Mouse (Mus musculus): Measurements from ENCODE around the gene Gpa33. TPM values are rescaled to one million over a fixed set of nuclear protein-coding genes. Genes with fewer than 3 reads are reported as not detected.

The Gpa33 gene
- not detected for polyA plus RNA-seq (2017; shearing (Covaris generic))

DNA sequence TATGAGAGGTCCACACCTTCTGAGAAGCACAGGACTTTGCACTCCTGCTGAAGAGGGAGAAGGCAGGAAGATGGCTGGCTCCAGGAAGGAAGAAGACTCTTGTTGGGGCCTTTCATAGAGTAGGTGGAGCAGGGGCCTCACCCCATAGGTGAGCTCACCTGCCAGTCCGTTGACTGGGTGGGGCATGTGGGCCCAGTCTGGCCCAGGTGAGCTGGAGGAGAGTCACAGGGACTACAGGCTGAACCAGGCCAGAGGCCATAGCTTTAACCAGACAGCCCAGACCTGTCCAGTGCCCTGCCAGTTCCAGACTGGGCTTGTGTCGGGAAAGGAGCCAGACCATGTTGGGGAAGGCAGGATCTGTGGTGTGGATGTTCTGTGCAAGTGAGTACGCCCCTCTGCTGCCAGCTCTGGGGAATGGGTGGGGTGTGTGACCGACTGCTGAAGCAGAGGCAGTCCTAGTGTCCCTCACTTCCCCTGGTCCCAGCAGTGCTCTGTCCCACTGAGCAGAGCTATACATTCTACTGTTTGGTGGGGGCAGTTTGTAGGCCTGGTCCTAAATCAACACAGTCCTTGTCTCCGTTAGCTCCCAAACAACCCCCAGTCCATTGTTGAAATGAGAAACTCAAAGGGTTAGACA is at the start of gene Gpa33:
Gpa33 (plus strand) TSS at position 15 of the 637 bp plus-strand sequence.

DNA sequence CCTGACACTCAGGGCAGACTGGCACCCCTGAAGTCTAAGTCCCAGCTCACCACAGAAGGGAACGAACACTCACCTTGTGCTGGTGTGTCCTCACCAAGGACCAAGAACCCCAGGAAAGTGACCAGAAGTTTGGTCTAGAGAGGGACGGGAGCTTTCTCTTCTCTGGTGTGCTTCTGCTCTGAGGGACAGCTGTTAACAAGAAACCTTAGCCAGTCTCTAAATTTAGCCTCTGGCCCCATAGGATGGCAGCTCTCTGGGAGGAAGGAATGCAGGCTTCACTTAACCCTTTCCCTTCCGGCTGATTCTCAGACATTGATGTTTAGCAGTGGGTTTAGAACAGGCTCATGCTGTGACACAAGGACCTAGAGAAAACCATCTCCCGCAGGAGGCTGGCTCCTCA is 2.3 kb upstream of the Gpa33 start, which contains the start of gene Dusp27:
Dusp27 (minus strand) TSS at position 204 of the 400 bp plus-strand sequence.

Other genes with a start within 250 kb of the Gpa33 start
- gene Pou2f1, start 127.6 kb upstream of the Gpa33 start, polyA plus RNA-seq (2017; shearing (Covaris generic)) = 32.5 TPM
- not detected for gene Dusp27, start 2.3 kb upstream of the Gpa33 start, polyA plus RNA-seq (2017; shearing (Covaris generic))
- not detected for gene Mael, start 108.5 kb downstream of the Gpa33 start, polyA plus RNA-seq (2017; shearing (Covaris generic))
- gene Ildr2, start 123.9 kb downstream of the Gpa33 start, polyA plus RNA-seq (2017; shearing (Covaris generic)) = not detected
- 53.3 TPM for gene Tada1, start 248.9 kb downstream of the Gpa33 start, polyA plus RNA-seq (2017; shearing (Covaris generic))

All from CD4-positive, CD25-positive, alpha-beta regulatory T cell (primary cell).